Mouse (Mus musculus): Measurements from ENCODE around the gene Gimap8. TPM values are rescaled to one million over a fixed set of nuclear protein-coding genes. Genes with fewer than 3 reads are reported as not detected.
"Not testable (repeated sequence)": the region's sequence is repeated elsewhere in the genome, so short reads cannot be mapped to it uniquely, and the experiment has no call there.

The Gimap8 gene
- total RNA-seq, 2 experiments from 2014 or later: 1.8 to 7.5 TPM

GRCm38 (mm10) chr6:48676860-48677415, 29.9 kb downstream of the Gimap8 start:
- no peak for ATAC-seq (replicated peaks; ENCODE audit: low FRiP score, poor library complexity, severe bottlenecking)

GRCm38 (mm10) chr6:48677492-48678345, 30.7 kb downstream of the Gimap8 start:
- ATAC-seq (replicated peaks; ENCODE audit: low FRiP score, poor library complexity, severe bottlenecking): no peak

- no peak for ATAC-seq (replicated peaks; ENCODE audit: low FRiP score, poor library complexity, severe bottlenecking)
Observed at GRCm38 (mm10) chr6:48678391-48678790, 31.4 kb downstream of the Gimap8 start.

DNA sequence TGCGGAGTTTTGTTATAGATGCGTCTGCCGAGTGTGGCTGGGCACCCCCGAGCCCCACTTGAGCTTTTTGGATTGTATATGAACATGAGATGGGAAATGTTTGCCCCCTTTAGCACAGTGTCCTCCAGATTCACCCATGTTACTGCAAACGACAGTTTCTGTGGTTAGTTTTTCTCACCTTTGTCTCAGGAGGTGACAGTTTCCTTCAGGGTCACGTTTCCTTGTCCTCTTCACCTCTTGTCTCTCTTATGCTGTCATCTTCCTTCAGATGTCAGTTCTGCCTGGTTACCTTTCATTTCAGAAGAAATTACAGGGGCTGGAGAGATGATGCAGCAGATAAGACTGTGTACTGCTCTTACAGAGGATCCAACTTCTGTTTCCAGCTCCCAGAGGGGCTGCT, 32.7 kb downstream of the Gimap8 start:
- ATAC-seq (replicated peaks; ENCODE audit: low FRiP score, poor library complexity, severe bottlenecking): no peak

DNA sequence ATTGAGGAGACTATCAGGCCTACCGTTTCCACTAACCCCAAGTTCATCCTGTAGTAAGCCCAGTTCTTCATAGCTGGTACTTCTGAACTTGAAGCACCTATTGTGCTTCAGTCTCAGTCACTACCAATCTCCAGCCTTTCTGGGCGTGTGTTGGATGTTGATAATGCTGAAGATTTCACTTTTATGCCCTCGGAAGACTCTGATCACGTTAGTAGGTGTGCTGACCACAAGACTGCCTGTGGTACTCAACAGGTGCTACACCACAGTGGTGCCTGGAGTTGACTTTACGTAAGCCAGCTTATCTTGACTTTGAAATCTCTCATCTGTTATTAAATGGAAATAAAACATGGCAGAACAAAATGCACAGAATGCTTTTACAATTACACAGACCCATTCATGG, 33.4 kb downstream of the Gimap8 start:
- no peak for ATAC-seq (replicated peaks; ENCODE audit: low FRiP score, poor library complexity, severe bottlenecking)

DNA sequence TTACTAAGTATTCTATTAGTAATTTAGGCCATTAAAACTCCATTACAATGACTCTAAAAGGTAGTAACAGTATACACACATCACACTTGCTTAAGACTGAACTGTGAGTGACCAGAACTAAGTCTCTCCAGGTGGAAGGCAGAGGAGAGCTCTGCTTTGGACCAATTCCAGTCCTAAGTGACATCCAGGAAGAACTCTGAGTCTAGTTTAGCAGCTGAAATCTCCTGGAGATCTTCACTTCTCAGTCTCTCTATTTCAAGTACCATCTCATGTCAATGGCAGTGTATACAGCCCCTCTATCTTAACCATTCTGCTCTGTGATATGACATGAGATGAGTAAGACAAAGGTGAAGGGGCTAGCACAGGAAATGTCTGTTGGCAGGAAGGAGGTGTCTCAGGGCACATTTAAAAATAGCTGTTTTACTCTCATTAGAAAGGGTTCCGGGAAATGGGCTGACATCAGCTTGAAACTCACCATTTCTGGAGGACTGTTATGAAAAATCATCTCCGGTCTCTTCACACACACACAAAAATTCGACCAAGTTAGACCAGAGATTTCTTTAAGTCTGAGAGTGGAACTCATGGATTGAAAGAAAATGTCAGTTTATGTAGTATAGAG, 34.5 kb downstream of the Gimap8 start:
- ATAC-seq (replicated peaks; ENCODE audit: low FRiP score, poor library complexity, severe bottlenecking): no peak

DNA sequence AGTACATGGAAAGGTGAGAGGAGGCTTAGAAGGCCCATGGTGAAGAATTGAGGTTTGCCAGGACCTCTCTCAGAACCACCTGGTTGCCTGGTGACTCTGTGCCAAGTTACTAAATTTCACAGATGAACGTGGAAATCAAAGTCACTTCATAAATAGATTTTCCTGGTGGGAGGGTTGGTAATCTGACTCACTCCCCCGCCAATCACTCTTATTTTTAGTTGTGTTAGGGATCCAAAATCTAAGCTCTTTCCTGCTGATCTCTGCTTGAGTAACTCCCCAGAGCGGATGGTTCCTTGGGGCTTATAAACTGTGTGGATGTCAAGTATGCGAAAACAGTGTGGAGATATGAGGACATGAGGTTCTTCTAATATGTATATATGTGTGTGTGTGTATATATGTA, 35.2 kb downstream of the Gimap8 start:
- no peak for ATAC-seq (replicated peaks; ENCODE audit: low FRiP score, poor library complexity, severe bottlenecking)

DNA sequence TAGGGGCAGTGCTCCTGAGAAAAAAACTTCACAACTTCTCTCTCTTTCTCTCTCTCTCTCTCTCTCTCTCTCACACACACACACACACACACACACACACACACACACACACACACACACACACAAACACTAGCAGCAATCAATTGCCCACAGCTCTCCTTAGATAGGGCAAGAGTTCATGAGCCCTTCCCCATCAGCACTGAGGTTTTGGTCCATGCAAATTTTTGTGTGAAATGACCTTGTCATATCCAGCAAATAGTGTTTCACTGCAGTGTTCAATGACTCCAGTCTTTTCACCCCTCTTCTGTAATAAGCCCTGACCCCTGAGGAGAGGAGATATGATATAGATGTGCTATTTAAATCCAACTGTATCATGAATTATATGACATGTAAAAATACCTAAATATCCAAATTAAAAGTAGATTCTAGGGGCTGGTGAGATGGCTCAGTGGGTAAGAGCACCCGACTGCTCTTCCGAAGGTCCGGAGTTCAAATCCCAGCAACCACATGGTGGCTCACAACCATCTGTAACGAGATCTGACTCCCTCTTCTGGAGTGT, 36.3 kb downstream of the Gimap8 start:
- ATAC-seq (replicated peaks; ENCODE audit: low FRiP score, poor library complexity, severe bottlenecking): not testable (repeated sequence)

GRCm38 (mm10) chr6:48684319-48684718, 37.3 kb downstream of the Gimap8 start, which contains the start of gene Gimap4:
Gimap4 (plus strand) TSS chr6:48684549.
- no peak for ATAC-seq (replicated peaks; ENCODE audit: low FRiP score, poor library complexity, severe bottlenecking)

DNA sequence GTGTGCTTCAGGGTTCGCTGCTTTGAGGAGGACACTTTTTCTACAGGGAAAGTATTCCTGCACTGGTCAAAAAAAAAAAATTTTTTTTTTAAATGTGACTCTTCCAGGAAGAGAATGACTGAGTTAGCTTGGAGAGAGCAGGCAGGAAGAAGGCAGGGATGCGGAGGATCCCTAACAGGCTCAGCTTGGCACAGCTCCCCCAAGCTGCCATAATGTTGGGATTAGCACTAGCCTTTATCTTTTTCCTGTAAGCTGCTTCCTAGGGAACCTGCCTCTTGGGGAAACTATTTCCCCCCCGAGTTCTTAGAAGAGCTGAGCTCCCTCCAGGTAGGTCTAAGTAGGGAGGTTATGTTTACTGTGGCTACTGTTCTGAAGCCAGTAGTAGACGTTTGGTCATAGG, 37.8 kb downstream of the Gimap8 start:
- ATAC-seq (replicated peaks; ENCODE audit: low FRiP score, poor library complexity, severe bottlenecking): no peak

- no peak for ATAC-seq (replicated peaks; ENCODE audit: low FRiP score, poor library complexity, severe bottlenecking)
Observed at GRCm38 (mm10) chr6:48685251-48685650, 38.2 kb downstream of the Gimap8 start.

GRCm38 (mm10) chr6:48685694-48686665, 38.9 kb downstream of the Gimap8 start:
- no peak for ATAC-seq (replicated peaks; ENCODE audit: low FRiP score, poor library complexity, severe bottlenecking)

DNA sequence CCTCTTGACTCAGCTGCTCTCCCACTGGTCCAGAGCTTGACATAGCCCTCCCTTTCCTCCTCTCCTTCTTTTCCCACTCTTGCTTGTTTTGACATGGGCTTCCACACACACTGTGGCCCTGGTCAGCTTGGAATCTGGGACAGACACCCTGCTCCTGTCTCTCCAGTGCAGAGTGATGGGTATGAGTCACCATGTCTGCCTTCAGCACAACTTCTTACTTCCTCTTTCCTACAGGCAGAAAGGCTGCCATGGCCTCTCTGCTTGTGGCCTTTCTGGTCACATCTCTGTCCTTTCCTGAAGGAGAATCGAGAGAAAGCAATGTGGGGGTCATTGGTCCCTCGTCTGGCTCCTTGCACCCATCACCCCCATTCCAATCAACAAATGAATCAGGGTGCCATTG, 40.0 kb downstream of the Gimap8 start:
- ATAC-seq (replicated peaks; ENCODE audit: low FRiP score, poor library complexity, severe bottlenecking): no peak

DNA sequence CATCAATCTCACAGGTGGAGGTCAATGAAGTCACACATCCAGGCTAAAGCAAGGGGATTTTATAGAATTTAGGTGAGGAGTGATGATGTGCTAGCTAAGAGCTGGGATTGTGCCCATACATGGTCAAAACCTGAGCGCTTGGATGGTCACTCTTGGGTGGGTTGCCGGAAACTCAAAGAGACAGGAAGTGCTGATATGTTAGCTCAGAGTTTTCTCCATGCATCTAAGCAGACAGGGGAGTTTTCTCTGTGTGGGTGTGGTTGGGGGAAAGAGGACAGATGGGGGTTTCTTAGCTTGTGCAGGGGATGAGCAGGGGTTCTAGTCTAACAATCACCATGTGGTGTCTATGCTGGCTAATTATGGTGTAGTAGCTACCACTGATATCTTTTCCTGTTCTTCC, 42.3 kb downstream of the Gimap8 start:
- no peak for ATAC-seq (replicated peaks; ENCODE audit: low FRiP score, poor library complexity, severe bottlenecking)

- no peak for ATAC-seq (replicated peaks; ENCODE audit: low FRiP score, poor library complexity, severe bottlenecking)
Observed at GRCm38 (mm10) chr6:48692962-48693361, 45.9 kb downstream of the Gimap8 start.

DNA sequence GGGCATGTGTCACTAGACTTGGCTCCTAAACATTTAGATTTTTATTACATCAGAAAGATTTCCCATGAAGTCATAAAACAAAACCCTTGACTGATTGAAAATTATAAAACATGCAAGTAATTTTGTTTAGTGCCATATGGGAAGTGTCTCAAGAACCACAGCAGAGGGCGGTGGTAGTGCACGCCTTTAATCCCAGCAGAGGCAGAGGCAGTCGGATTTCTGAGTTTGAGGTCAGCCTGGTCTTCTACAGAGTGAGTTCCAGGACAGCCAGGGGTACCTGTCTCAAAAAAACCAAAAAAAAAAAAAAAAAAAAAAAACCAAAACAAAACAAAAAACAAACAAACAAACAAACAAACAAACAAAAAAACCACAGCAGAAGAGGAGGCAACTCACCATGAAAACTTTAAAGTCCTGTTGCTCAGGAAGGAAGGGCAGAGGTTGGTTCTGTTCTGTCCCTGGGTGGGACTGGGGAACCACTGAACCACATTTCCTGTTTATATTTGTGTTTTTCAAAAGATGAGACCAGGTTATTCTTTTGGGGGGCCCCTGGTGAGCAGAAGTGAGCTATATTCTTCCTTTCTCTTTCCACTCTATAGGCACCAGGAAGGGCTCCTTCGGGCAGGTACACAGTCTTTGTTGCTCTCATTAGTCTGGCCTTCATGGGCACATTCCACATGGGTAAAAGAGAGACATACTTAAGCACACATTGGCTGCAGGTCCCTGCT, 50.0 kb downstream of the Gimap8 start:
- ATAC-seq (replicated peaks; ENCODE audit: low FRiP score, poor library complexity, severe bottlenecking): no peak

DNA sequence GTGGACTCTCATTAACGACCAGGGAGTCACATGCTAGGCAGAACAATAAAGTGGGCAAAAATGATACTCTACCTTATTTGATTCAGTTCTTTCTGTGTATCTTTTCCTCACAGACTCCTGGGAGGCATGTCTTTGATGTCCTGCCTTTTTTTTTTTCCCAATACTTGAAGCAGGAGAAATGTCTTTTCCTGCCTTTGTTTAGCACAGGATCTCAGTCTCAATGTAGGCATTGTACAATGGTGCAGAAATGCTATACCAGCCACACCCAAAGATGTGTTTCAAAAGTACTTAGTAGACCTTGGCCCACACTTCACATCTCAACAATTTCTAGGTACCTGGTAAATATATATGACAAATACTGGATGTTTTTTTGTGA, 50.5 kb downstream of the Gimap8 start:
- ATAC-seq (replicated peaks; ENCODE audit: low FRiP score, poor library complexity, severe bottlenecking): no peak

DNA sequence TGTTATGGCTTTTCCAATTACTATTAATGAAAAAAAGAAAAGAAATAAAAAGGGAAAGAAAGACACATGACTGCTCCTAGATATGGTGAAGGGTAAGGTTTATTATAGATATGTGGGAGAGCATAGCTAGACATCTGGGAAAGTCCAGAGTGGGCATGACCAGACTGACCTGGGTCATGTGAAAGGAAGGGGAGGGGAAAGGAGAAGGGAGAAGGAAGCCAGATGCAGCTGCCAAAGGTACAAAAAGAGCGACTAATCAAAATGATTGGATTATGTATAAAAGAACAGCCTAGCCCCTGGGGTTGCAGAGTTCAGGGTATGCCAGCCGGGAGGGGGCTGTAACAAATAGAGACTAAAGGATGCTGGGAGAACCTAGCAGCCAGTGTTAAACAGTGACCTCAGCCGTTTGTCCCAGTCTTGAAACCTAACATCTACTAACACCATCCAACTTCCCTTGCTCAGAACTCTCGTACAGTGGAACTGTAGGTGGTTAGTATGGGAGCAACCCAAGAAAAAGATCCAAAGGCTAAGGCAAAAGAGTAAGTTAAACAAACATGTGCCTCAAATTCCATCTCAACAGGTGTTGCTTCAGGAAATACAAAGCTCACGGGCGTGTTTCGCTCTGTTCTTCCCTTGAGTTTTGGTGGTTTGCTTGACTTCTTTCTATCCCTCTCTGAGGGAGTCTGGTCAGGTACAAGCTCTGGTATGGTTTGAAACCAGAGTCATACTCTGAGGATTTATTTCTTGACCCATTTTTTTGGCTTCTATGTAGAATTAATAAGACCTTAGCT, 51.2 kb downstream of the Gimap8 start:
- no peak for ATAC-seq (replicated peaks; ENCODE audit: low FRiP score, poor library complexity, severe bottlenecking)

Measured in erythroid progenitor cell, adult 5-6 weeks (primary cell).